Mouse (Mus musculus): ENCODE measurements around the gene Iqschfp.

GRCm38 (mm10) chr3:68202162-68202902, 310.3 kb downstream of the Iqschfp start:
- TF ChIP-seq CTCF (IDR thresholded peaks at IDR 0.05; ENCODE audit: low read depth), result no peak
- no peak for TF ChIP-seq EP300 (IDR thresholded peaks at IDR 0.05; ENCODE audit: low read depth)
